Mouse (Mus musculus) erythroblast, embryonic 14.5 days (primary cell): Measurements from ENCODE around the gene Cln3.

Experiments
- GATA1 ChIP-seq: IDR thresholded peaks from 2 replicates; pipeline ENCODE4 v1.6.1; 2012; ENCODE audit warnings: low read length, inconsistent platforms, mixed read lengths
- TAL1 ChIP-seq: IDR thresholded peaks from 3 replicates; pipeline ENCODE4 v1.6.1; 2012; ENCODE audit warnings: low read length, inconsistent platforms, mixed read lengths

- TF ChIP-seq GATA1: no peak
- no peak for TF ChIP-seq TAL1
These were observed 8.7 kb downstream of the Cln3 start for GRCm38 (mm10) chr7:126576946-126577345.
